Mouse (Mus musculus): ENCODE data around the gene Slc19a2. TPM values are rescaled to one million over a fixed set of nuclear protein-coding genes. Genes with fewer than 3 reads are reported as not detected.

Slc19a2 gene
- polyA plus RNA-seq, 1 experiment from 2014 or later: 31.1 TPM

- TF ChIP-seq CTCF (IDR thresholded peaks at IDR 0.05; ENCODE audit: low read depth) (no peak), EP300 (IDR thresholded peaks at IDR 0.05; ENCODE audit: low read depth) (no peak)
- Histone ChIP-seq H3K36me3 (replicated peaks; ENCODE audit: insufficient read depth, low read length) (no peaks in the 10 kb centered on the region), H3K4me3 (ENCODE audit: low read depth, low read length) (peak overlapping the region; percentile 90), H3K4me1 (ENCODE audit: insufficient read depth) (peaks cover 22% of the 10 kb centered on the region), H3K9ac (replicated peaks) (peak overlapping the region; percentile 59), H3K27me3 (ENCODE audit: insufficient read depth, low read length) (no peaks in the 10 kb centered on the region), H3K4me2 (ENCODE audit: low read depth, low read length) (peak overlapping the region; percentile 94), H3K27ac (ENCODE audit: low read depth) (peak overlapping the region; percentile 98), H3K9me3 (ENCODE audit: low read length) (no peaks in the 10 kb centered on the region)
- 9% methylated on average over 10 of the region's 10 CpGs for WGBS (ENCODE audit: insufficient replicate concordance)
- DNase-seq (peak; percentile 35), ATAC-seq (no peak)
Measured at GRCm38 (mm10) chr1:164247971-164248370, 875 bp upstream of the Slc19a2 start.

DNA sequence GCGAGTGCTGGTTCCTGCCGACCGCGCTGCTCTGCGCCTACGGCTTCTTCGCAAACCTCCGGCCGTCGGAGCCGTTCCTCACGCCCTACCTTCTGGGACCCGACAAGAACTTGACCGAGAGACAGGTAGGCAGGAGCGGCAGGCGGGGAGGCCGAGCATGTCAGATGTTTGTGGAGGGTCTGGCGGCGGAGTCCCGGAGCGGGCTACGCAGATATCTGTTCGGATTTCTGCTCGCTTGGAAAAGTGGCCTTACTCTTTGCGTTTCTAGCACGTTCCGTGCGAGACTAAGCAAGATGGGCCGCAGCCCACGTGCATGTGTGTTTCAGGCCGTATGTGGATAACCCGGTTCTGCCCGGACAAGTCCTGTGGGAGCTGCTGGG lies 476 bp downstream of the Slc19a2 start:
- TF ChIP-seq EP300 (IDR thresholded peaks at IDR 0.05; ENCODE audit: low read depth) (no peak), CTCF (IDR thresholded peaks at IDR 0.05; ENCODE audit: low read depth) (no peak)
- Histone ChIP-seq H3K4me1 (ENCODE audit: insufficient read depth) (peaks cover 24% of the 10 kb centered on the region), H3K27me3 (ENCODE audit: insufficient read depth, low read length) (no peaks in the 10 kb centered on the region), H3K4me2 (ENCODE audit: low read depth, low read length) (peak overlapping the region; percentile 94), H3K4me3 (ENCODE audit: low read depth, low read length) (peak overlapping the region; percentile 90), H3K27ac (ENCODE audit: low read depth) (peak overlapping the region; percentile 95), H3K9ac (replicated peaks) (peak overlapping the region; percentile 92), H3K36me3 (replicated peaks; ENCODE audit: insufficient read depth, low read length) (no peaks in the 10 kb centered on the region), H3K9me3 (ENCODE audit: low read length) (no peaks in the 10 kb centered on the region)
- ATAC-seq (peak; percentile 0), DNase-seq (no peak)
- under 1% methylated on average over 33 of the region's 33 CpGs for WGBS (ENCODE audit: insufficient replicate concordance)

GRCm38 (mm10) chr1:164250391-164251150 lies 1.7 kb downstream of the Slc19a2 start:
- peak overlapping the region; percentile 90 for H3K4me3 ChIP-seq (ENCODE audit: low read depth, low read length)
- peak overlapping the region; percentile 92 for H3K9ac ChIP-seq (replicated peaks)
- no peak for ATAC-seq
- H3K27ac ChIP-seq (ENCODE audit: low read depth): peak overlapping the region; percentile 95
- TF ChIP-seq CTCF (IDR thresholded peaks at IDR 0.05; ENCODE audit: low read depth): no peak
- no peak for TF ChIP-seq EP300 (IDR thresholded peaks at IDR 0.05; ENCODE audit: low read depth)
- no peaks in the 10 kb centered on the region for H3K27me3 ChIP-seq (ENCODE audit: insufficient read depth, low read length)
- no peaks in the 10 kb centered on the region for H3K9me3 ChIP-seq (ENCODE audit: low read length)
- WGBS (ENCODE audit: insufficient replicate concordance): 36% methylated on average over 8 of the region's 8 CpGs
- H3K4me1 ChIP-seq (ENCODE audit: insufficient read depth): peaks cover 34% of the 10 kb centered on the region
- no peak for DNase-seq
- peak overlapping the region; percentile 94 for H3K4me2 ChIP-seq (ENCODE audit: low read depth, low read length)
- H3K36me3 ChIP-seq (replicated peaks; ENCODE audit: insufficient read depth, low read length): no peaks in the 10 kb centered on the region

- WGBS (ENCODE audit: insufficient replicate concordance): 60% methylated on average over 1 of the region's 1 CpGs
- ATAC-seq: no peak
- Histone ChIP-seq H3K27me3 (ENCODE audit: insufficient read depth, low read length) (no peaks in the 10 kb centered on the region), H3K9ac (replicated peaks) (peak overlapping the region; percentile 92; the same call in 1 of the 2 replicates), H3K4me2 (ENCODE audit: low read depth, low read length) (peak overlapping the region; percentile 94), H3K4me1 (ENCODE audit: insufficient read depth) (peaks cover 34% of the 10 kb centered on the region), H3K9me3 (ENCODE audit: low read length) (no peaks in the 10 kb centered on the region), H3K27ac (ENCODE audit: low read depth) (peak overlapping the region; percentile 95), H3K4me3 (ENCODE audit: low read depth, low read length) (peak overlapping the region; percentile 90), H3K36me3 (replicated peaks; ENCODE audit: insufficient read depth, low read length) (peaks cover 3% of the 10 kb centered on the region; the same call in 1 of the 2 replicates)
- TF ChIP-seq CTCF (IDR thresholded peaks at IDR 0.05; ENCODE audit: low read depth) (no peak), EP300 (IDR thresholded peaks at IDR 0.05; ENCODE audit: low read depth) (no peak)
- DNase-seq: no peak
Measured at GRCm38 (mm10) chr1:164251438-164251837, 2.6 kb downstream of the Slc19a2 start.

GRCm38 (mm10) chr1:164252551-164252950 lies 3.7 kb downstream of the Slc19a2 start:
- TF ChIP-seq EP300 (IDR thresholded peaks at IDR 0.05; ENCODE audit: low read depth): peak; percentile 30
- no peak for TF ChIP-seq CTCF (IDR thresholded peaks at IDR 0.05; ENCODE audit: low read depth)
- Histone ChIP-seq H3K9ac (replicated peaks) (no peak overlapping the region), H3K27me3 (ENCODE audit: insufficient read depth, low read length) (no peaks in the 10 kb centered on the region), H3K4me3 (ENCODE audit: low read depth, low read length) (peak overlapping the region; percentile 25), H3K36me3 (replicated peaks; ENCODE audit: insufficient read depth, low read length) (peaks cover 12% of the 10 kb centered on the region; the same call in 1 of the 2 replicates), H3K9me3 (ENCODE audit: low read length) (no peaks in the 10 kb centered on the region), H3K27ac (ENCODE audit: low read depth) (peak overlapping the region; percentile 95), H3K4me1 (ENCODE audit: insufficient read depth) (peaks cover 30% of the 10 kb centered on the region), H3K4me2 (ENCODE audit: low read depth, low read length) (peak overlapping the region; percentile 94)
- WGBS (ENCODE audit: insufficient replicate concordance): 53% methylated on average over 5 of the region's 5 CpGs
- peak; percentile 41 for DNase-seq
- ATAC-seq: no peak

DNA sequence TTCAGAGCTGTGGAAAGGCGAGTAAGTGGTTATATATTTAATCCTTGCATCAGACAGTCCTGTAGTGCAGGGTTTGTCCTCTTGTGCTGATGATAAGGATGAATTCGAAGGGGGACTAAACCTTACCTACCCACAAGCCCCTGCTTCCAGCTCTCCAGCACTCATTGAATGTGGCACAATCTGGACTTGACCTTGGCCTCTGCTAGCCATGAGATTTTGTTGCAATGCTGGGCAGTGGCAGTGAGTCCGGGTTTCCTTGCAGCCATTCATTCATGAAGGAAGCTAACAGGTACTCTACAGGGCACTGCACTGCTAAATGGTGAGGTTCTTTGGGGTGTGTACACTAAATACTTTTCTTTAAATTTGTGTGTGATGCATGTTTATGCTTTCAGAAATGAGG lies 6.0 kb downstream of the Slc19a2 start:
- 47% methylated on average over 3 of the region's 3 CpGs for WGBS (ENCODE audit: insufficient replicate concordance)
- Histone ChIP-seq H3K27me3 (ENCODE audit: insufficient read depth, low read length) (no peaks in the 10 kb centered on the region), H3K9ac (replicated peaks) (no peak overlapping the region), H3K4me1 (ENCODE audit: insufficient read depth) (peaks cover 23% of the 10 kb centered on the region), H3K9me3 (ENCODE audit: low read length) (no peaks in the 10 kb centered on the region), H3K4me3 (ENCODE audit: low read depth, low read length) (no peak overlapping the region), H3K4me2 (ENCODE audit: low read depth, low read length) (no peak overlapping the region), H3K36me3 (replicated peaks; ENCODE audit: insufficient read depth, low read length) (peaks cover 20% of the 10 kb centered on the region), H3K27ac (ENCODE audit: low read depth) (no peak overlapping the region)
- no peak for TF ChIP-seq EP300 (IDR thresholded peaks at IDR 0.05; ENCODE audit: low read depth)
- ATAC-seq (peak; percentile 38), DNase-seq (peak; percentile 30)

Measured in liver, postnatal 0 days (tissue).